Mouse (Mus musculus): ENCODE results near the gene Olfr543. TPM values are rescaled to one million over a fixed set of nuclear protein-coding genes. Genes with fewer than 3 reads are reported as not detected.

Gene Olfr543
- not detected in 2 replicates for polyA plus RNA-seq (2012; rRNA removed)

DNA sequence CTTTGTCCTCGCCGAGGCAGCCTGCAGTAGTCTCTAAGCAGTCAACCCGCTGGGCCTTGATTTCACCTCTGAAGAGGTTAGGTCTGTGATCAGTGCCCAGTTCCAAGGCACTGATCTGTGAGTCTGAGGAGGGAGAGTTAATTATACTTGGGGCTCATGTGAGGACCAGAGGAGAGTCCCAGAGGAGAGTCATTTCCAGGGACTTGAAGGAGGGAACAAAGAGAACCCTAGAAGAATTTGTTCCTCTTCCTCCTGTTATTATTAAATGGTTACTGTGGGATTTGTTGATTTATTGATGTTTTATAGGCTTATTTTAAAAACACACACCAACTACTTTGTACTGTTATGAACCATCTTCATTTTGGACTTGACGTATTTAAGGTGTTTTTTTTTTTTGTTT, at the start of gene Olfr543:
Gene Olfr543, minus strand, starts transcription at position 101 of the 400 bp plus-strand sequence.

DNA sequence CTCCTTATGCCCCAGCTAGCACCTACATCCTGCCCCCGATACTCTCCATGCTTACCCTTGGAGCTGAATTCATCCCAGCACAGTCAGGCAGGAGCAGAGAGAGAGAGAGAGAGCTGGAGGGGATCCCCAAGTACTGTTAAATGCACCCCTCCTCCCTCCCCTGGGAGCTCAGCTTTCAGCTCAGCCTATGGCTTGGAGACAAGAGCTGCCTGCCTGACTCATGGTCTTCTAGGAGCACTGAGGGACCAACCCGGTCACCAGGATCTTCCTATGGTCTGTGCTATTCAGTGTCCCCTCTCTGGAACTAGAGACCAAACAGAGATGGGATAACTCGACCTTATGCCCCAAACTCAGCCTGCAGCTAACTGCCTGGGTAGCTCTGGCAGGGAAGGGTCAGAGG, 18.0 kb upstream of the Olfr543 start, which contains the start of gene Olfr545:
Gene Olfr545, minus strand, starts transcription at position 101 of the 400 bp plus-strand sequence.

DNA sequence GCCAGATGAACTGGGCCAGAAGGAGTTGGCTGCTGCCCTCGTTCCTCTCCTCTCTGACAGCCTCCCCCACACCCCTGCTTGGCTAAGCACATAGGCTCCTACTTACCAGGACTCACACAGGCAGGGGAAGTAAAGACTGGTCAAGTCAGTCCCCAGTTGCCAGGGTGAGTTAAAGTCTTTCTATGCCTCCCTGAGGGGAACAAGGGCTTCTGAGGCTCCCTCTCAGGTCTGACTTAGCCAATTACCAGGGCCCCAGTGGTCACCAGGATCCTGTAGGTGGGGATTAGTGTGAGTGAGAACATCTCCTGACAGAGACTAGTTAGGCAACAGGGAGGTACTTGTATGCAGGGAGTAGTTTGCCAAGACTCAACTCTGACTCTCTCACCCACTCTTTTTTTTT, 6.7 kb upstream of the Olfr543 start, which contains the start of gene Olfr544:
Gene Olfr544, minus strand, starts transcription at position 153 of the 400 bp plus-strand sequence.

DNA sequence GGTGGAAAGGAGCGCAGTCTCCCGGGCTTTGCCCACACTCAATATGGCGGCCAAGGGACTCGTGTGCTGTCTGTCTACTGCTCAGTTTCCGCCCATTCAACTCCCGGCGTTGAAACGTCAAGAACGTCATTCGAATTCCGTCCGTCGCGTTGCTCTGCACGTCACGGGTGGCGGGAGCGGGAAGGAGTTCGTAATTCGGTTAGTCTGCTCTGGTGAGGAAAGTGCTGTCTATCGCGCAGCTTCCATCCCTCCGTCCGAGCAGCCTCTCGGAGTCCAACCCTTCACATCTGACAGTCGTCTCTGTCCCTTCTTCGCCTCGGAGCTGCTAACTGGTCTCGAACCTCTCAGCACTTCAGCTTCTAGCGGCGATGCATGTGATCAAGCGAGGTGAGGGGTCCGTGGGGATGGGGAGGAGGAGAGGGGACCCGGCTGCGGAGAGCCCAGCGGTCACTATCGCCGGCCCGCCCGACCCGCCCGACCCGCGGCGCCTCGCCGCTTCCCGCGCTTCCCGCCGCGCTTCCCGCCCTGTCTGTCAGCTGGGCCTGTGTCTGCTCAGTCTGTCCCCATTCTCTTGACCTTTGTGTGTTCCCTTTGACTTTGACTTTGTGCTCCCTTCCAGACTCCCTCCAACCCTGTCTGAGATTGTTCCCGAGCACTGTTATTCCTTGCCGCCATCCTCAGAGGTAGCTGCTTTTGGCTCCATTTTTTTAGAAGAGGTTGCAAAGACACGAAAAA, 39.7 kb downstream of the Olfr543 start, which contains the start of gene Rrm1:
Gene Rrm1, plus strand, starts transcription at position 39 of the 735 bp plus-strand sequence.

Other genes starting within 250 kb of the Olfr543 start
- gene Rhog, start 225.6 kb downstream of the Olfr543 start, polyA plus RNA-seq (2012; rRNA removed) = 22.4 and 34.0 TPM in 2 replicates
- gene Stim1, start 213.9 kb downstream of the Olfr543 start, polyA plus RNA-seq (2012; rRNA removed) = 7.8 and 7.9 TPM in 2 replicates
- 127 and 130 TPM in 2 replicates for gene Rrm1, start 40.0 kb downstream of the Olfr543 start, polyA plus RNA-seq (2012; rRNA removed)
- gene Olfr544, start 6.6 kb upstream of the Olfr543 start, polyA plus RNA-seq (2012; rRNA removed) = not detected in 2 replicates
- gene Olfr545, start 17.9 kb upstream of the Olfr543 start, polyA plus RNA-seq (2012; rRNA removed) = not detected in 2 replicates
- gene Olfr547, start 53.1 kb upstream of the Olfr543 start, polyA plus RNA-seq (2012; rRNA removed) = not detected in 2 replicates
- gene Olfr548-ps1, start 59.2 kb upstream of the Olfr543 start, polyA plus RNA-seq (2012; rRNA removed) = not detected in 2 replicates
- gene Olfr549, start 68.2 kb upstream of the Olfr543 start, polyA plus RNA-seq (2012; rRNA removed) = not detected in 2 replicates
- gene Trim21, start 83.8 kb upstream of the Olfr543 start, polyA plus RNA-seq (2012; rRNA removed) = 3.5 and 4.1 TPM in 2 replicates
- not detected in 2 replicates for gene Olfr550, start 89.8 kb upstream of the Olfr543 start, polyA plus RNA-seq (2012; rRNA removed)
- not detected in 2 replicates for gene Olfr551, start 110.2 kb upstream of the Olfr543 start, polyA plus RNA-seq (2012; rRNA removed)
- gene Olfr552, start 116.1 kb upstream of the Olfr543 start, polyA plus RNA-seq (2012; rRNA removed) = not detected in 2 replicates
- not detected in 2 replicates for gene Olfr553, start 136.5 kb upstream of the Olfr543 start, polyA plus RNA-seq (2012; rRNA removed)
- gene Olfr554, start 156.8 kb upstream of the Olfr543 start, polyA plus RNA-seq (2012; rRNA removed) = not detected in 2 replicates
- not detected in 2 replicates for gene Olfr555, start 177.1 kb upstream of the Olfr543 start, polyA plus RNA-seq (2012; rRNA removed)
- not detected in 2 replicates for gene Olfr556, start 183.2 kb upstream of the Olfr543 start, polyA plus RNA-seq (2012; rRNA removed)
- gene Trim68, start 205.6 kb upstream of the Olfr543 start, polyA plus RNA-seq (2012; rRNA removed) = 2.0 and 2.5 TPM in 2 replicates
- not detected in 2 replicates for gene Olfr557, start 214.2 kb upstream of the Olfr543 start, polyA plus RNA-seq (2012; rRNA removed)
- not detected in 2 replicates for gene Olfr558, start 220.5 kb upstream of the Olfr543 start, polyA plus RNA-seq (2012; rRNA removed)
- not detected in 2 replicates for gene Olfr33, start 237.4 kb upstream of the Olfr543 start, polyA plus RNA-seq (2012; rRNA removed)
- gene Olfr559, start 245.8 kb upstream of the Olfr543 start, polyA plus RNA-seq (2012; rRNA removed) = not detected in 2 replicates